Mouse (Mus musculus): ENCODE measurements around the gene Cd300a.

DNA sequence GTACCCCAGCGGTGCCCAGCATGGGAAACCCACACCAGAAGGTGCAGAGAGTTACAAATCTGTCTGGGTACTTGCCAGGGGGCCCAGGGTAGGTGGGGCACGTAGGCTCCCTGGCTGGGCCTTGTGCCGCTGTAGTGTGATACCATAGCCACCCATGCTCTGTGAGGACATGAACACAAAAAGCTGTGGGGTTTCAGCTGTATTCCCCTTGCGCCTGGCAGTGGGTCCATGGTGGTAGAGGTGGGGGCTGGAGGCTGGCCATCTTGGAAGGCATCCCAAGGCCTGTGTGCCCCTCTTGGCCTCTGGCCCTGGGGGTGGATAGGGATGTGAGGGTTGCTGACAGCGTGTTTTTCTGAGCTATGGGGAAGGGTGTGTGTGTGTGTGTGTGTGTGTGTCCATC, 23.8 kb upstream of the Cd300a start:
- TF ChIP-seq CTCF (IDR thresholded peaks at IDR 0.05; ENCODE audit: low read depth, low read length) = no peak
- TF ChIP-seq POLR2A (IDR thresholded peaks at IDR 0.05; ENCODE audit: insufficient read depth, low read length) = no peak
- no peak for TF ChIP-seq EP300 (IDR thresholded peaks at IDR 0.05; ENCODE audit: insufficient read depth, low read depth, low read length)
